Mouse (Mus musculus): ENCODE results near the gene Tmem38b.

Gene Tmem38b

DNA sequence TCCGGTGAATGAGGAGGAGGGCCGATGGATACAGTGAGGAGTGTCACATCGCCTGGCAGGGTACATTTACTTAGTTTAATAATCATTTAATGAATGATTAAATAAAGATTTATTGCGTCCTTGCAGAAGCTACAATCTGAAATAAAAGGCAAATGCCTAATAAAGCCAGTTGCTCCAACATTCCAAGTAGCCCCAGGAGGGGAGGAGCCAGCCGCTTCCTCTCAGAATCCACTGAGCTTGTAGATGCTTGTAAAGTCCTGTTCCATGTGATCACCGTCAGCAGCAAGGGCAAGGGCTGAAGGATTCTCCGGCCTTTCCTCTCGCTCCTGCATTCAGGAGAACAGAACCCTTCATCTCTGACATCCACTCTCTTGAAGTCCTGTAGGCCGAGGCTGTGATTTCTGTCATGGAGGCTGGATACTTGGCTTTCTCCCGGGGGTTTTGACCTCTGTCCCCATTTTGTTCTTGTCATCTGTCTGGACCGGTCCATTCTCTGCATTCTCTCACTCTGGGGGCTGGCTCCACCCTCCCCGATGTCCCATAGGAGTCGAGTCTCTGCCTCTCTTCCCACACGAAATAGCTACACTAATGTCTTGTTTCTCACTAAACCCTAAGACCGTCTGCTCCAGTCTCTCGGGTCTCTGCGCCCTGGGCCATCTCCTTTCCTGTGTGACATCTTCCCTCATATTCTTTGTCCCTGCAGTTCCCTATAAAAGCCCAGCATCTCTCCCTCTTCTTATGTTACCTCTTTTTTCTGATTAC, 57.3 kb downstream of the Tmem38b start:
- no peak for DNase-seq (ENCODE audit: low read depth, low spot score)

GRCm38 (mm10) chr4:53884351-53885245, 58.8 kb downstream of the Tmem38b start:
- DNase-seq (ENCODE audit: low read depth, low spot score) = no peak

DNA sequence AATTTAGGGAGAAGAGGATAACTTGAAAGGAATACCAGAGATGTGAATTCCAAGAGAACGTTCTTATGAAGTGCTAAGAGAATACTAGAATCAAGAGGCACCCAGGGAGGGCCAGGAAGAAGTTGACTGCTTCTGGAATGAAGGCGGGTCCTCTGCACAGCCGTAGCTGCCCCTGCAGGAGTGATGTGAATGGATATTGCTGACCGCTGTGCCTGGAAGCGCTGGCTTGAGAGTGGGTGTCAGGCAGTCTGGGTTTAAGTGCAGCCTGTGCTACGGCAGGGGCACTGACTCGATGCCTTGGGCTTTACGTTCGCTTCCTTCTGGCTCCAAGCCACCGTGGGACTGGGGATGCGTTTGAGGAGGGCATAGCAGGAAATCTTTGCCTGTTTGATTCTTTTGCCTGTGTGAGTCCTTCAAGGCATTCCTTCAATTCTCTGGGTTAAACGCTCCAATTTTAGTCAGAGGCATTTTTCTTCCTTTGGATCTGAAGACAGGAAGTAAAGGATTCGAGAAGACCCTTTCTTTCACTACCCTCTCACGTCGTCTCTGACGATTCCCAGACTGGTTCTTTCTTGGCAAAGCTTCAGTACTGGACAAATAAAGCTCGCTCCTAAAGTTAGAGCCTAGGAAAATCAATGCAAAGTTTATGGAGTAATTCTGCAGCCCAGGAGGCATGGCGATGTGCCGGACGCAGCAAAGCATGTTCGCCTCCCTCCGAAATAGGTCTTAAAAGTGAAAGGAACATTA, 60.7 kb downstream of the Tmem38b start:
- DNase-seq (ENCODE audit: low read depth, low spot score) = no peak

DNA sequence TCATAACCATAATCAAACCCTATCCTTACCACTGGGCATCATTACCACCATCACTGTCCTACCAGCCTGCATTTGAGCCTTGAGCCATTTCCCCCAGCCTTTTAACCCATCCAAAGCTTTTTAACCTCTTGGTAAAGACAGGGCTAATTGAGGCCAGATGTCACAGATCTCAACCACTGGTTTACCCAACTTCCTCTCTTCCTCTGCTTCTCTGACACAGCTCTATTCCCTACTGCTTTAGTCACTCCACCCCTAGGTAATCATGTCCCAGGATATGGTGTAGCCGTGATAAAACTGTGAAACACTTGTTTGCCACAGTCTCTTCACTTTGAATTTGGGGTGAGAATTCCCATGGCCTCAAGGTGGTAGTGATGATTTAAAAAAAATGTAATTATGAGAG, 69.5 kb downstream of the Tmem38b start:
- DNase-seq (ENCODE audit: low read depth, low spot score) = no peak

GRCm38 (mm10) chr4:53896150-53896833, 70.4 kb downstream of the Tmem38b start:
- peak; percentile 67 for DNase-seq (ENCODE audit: low read depth, low spot score)

- no peak for DNase-seq (ENCODE audit: low read depth, low spot score)
Measured at GRCm38 (mm10) chr4:53900386-53900971, 74.6 kb downstream of the Tmem38b start.

DNA sequence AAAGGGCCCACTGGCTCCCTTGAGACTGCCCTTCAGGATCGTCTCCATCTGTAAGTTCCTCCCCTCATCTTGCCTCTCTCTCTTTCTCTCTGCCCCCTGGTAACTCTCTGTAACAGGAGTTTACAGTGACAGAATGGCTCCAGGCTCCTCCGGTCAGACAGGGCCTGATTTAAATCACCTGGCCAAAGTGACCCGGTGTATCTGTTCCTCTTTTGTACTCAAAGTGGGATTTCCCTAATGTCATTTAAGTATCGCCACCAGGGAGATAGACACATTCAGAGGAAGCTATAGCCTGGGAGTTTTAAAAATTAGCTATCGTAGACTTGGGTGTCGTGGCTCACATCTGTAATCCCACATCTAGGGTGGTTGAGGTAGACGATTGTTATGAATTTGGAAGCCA, 78.5 kb downstream of the Tmem38b start:
- no peak for DNase-seq (ENCODE audit: low read depth, low spot score)

- no peak for DNase-seq (ENCODE audit: low read depth, low spot score)
Measured at GRCm38 (mm10) chr4:53905537-53905936, 79.7 kb downstream of the Tmem38b start.

DNA sequence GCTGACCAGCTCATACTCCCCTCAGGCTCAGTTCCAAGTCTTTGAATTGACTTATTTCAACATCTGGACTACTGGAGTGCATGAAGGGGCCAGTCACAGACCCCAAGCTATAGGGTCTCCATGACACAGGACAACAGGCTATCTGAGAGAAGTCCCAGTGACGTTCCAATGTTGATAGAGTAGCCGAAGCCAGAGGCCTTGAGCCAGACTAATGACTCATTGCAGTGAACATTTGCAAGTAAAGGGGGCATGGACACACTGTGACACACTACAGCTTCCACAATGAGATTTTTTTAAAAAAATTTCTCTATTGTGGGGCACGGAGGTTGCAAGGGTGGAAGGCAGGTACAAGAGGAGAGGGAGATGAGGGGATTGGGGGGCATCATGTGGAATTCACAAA, 81.2 kb downstream of the Tmem38b start:
- DNase-seq (ENCODE audit: low read depth, low spot score) = no peak
